Mouse (Mus musculus) kidney, postnatal 25 days (tissue): Measurements from ENCODE around the gene AC140267.1.

Experiments
- DNase-seq, 2 experiments: peaks; one replicate each; pipeline ENCODE4 v3.0.0; 2021; ENCODE audit warnings: mixed read lengths in 2 of 2

The AC140267.1 gene

GRCm38 (mm10) chr15:80232331-80232730 is 3.3 kb upstream of the AC140267.1 start:
- no peak for DNase-seq

GRCm38 (mm10) chr15:80233053-80233452 is 2.6 kb upstream of the AC140267.1 start:
- no peak for DNase-seq

GRCm38 (mm10) chr15:80233733-80234509 is 1.7 kb upstream of the AC140267.1 start, which contains the start of gene Mief1:
Mief1 (plus strand) TSS chr15:80234018.
- DNase-seq, result peak; percentile 99

- DNase-seq, result no peak
Observed at GRCm38 (mm10) chr15:80248135-80248534, 12.5 kb downstream of the AC140267.1 start.

- no peak for DNase-seq
Observed at GRCm38 (mm10) chr15:80248596-80248995, 13.0 kb downstream of the AC140267.1 start.

- no peak for DNase-seq
Observed at GRCm38 (mm10) chr15:80249672-80250071, 14.0 kb downstream of the AC140267.1 start.

GRCm38 (mm10) chr15:80250586-80250985 is 15.0 kb downstream of the AC140267.1 start:
- DNase-seq, result no peak

- DNase-seq, result no peak
Observed at GRCm38 (mm10) chr15:80253530-80253929, 17.9 kb downstream of the AC140267.1 start.

- peak in 1 of 2 experiments; percentile 50 for DNase-seq
Observed at GRCm38 (mm10) chr15:80254207-80254606, 18.6 kb downstream of the AC140267.1 start.

GRCm38 (mm10) chr15:80254847-80255645 is 19.4 kb downstream of the AC140267.1 start, which contains the start of gene Atf4:
Atf4 (plus strand) TSS chr15:80255184.
- DNase-seq, result peak; percentile 98 to 100

GRCm38 (mm10) chr15:80255646-80256121 is 20.0 kb downstream of the AC140267.1 start:
- peak; percentile 88 to 94 for DNase-seq

GRCm38 (mm10) chr15:80256242-80256641 is 20.6 kb downstream of the AC140267.1 start:
- no peak for DNase-seq

GRCm38 (mm10) chr15:80256656-80257601 is 21.3 kb downstream of the AC140267.1 start:
- DNase-seq, result no peak

- no peak for DNase-seq
Observed at GRCm38 (mm10) chr15:80257602-80258239, 22.1 kb downstream of the AC140267.1 start.

- DNase-seq, result no peak
Observed at GRCm38 (mm10) chr15:80258240-80259170, 22.9 kb downstream of the AC140267.1 start.

GRCm38 (mm10) chr15:80259406-80260045 is 23.9 kb downstream of the AC140267.1 start:
- no peak for DNase-seq

GRCm38 (mm10) chr15:80260677-80261076 is 25.0 kb downstream of the AC140267.1 start:
- peak; percentile 86 to 90 for DNase-seq

- DNase-seq, result no peak
Observed at GRCm38 (mm10) chr15:80261100-80261499, 25.5 kb downstream of the AC140267.1 start.

GRCm38 (mm10) chr15:80263610-80264575 is 28.3 kb downstream of the AC140267.1 start, which contains the start of gene Rps19bp1:
Rps19bp1 (minus strand) TSS chr15:80264315.
- peak; percentile 91 to 94 for DNase-seq
